Mouse (Mus musculus) spleen, postnatal 4 days (tissue): ENCODE data around the gene Zfp541.
A peak's percentile ranks its signal among the peaks of the same experiment; 100 is the strongest.

ENCODE experiments used
- DNase-seq, 2 experiments: peaks; one replicate each; pipeline ENCODE4 v3.0.0; 2022; ENCODE audit warnings: low spot score in 2 of 2

The Zfp541 gene

DNA sequence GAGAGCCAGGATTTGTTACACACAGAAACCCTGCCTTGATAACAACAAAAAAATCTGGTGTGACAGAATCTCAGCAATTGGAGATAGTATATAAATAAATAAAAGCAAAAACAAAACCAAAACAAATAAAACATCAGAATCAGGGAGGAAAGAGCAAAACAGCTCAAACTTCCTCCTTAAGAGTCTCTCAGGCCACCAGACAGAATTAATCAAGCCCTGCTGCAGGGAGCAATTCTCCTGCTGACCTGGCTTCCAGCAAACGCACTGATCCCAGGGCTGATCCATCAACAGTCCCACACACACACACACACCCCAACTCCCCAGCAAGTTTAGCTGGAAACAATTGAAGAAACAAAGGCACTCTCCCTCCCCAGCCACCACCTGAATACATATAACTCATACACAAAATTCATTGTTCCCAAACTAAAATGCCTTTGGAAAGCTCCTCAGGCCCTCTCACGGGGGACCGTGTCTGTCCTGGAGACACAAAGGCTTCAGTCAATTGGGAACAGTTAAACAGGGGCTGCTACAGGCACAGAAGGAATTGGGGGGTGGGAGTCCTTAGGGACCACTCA lies 17.7 kb upstream of the Zfp541 start:
- DNase-seq: no peak

GRCm38 (mm10) chr7:16044531-16044930 lies 17.1 kb upstream of the Zfp541 start:
- DNase-seq: no peak

DNA sequence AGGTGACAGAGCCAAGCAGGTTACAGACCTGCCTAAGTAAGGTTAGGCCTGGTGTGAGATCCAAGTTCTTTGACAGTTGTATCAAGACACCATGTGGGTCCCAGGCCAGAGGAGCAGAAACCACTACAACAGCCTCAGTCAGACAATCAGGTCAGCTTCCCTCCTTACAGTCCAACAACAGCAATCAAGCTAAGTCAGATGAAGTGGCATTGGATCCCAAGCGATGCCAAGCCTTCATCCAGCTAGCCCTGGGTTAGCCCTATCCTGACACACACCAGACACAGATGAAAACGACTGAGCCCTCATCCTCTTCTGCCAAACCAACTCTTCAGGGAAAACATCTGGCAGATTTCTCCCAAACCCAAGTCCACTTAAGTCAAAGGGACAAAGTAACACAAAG lies 16.1 kb upstream of the Zfp541 start:
- peak in 1 of 2 experiments; percentile 62 for DNase-seq

- DNase-seq: peak; percentile 78 to 84
Measured at GRCm38 (mm10) chr7:16046101-16046480, 15.5 kb upstream of the Zfp541 start.

DNA sequence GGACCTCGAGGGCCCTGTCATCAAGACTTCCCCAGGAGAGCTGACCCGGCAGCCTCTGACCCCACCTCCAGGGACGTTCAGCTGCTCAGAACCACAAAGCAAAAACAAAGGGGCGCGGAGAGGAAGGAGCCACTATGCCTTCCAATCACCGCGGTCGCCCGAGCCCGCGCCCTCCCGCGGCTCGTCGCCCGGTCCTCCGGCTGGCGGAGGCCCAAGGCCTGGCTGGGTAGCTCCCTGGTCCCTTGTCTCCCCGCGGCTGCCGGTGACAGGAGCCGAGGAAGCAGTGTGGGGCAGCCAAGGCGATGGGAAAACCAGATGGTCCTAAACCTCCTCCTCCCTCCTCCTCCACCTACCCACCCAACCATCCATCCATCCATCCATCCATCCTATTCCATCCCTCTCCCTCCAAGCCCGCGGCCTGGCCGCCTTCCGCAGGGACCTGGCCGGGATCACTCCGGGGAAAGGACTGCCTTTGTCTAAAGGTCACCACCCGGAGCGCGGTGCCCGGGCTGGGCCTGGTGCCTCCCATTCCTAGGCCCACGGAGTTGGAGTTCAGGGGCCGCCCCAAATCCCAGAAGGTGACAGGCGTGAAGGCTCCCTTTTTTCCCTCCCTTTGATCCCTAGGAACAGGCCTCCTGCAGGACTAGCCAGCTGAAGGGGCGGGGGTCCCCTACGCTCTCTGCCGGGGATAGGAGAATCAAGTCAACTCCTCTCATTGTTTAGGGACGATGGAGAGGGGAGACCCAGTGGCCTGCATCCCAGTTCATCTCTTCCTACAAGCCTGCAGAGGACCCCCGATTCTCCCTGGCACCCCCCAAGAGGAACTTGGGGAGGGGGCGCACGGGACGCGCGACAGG lies 14.9 kb upstream of the Zfp541 start:
- DNase-seq: peak; percentile 77 to 88

GRCm38 (mm10) chr7:16047338-16048146 lies 14.1 kb upstream of the Zfp541 start, which contains the start of gene Bicra:
Gene Bicra (minus strand): TSS chr7:16047921.
- DNase-seq: peak; percentile 90 to 95

- peak; percentile 98 for DNase-seq
Measured at GRCm38 (mm10) chr7:16048164-16048564, 13.4 kb upstream of the Zfp541 start.

GRCm38 (mm10) chr7:16048675-16049575 lies 12.7 kb upstream of the Zfp541 start:
- peak; percentile 44 to 73 for DNase-seq

GRCm38 (mm10) chr7:16049576-16049915 lies 12.1 kb upstream of the Zfp541 start:
- peak in 1 of 2 experiments; percentile 63 for DNase-seq

DNA sequence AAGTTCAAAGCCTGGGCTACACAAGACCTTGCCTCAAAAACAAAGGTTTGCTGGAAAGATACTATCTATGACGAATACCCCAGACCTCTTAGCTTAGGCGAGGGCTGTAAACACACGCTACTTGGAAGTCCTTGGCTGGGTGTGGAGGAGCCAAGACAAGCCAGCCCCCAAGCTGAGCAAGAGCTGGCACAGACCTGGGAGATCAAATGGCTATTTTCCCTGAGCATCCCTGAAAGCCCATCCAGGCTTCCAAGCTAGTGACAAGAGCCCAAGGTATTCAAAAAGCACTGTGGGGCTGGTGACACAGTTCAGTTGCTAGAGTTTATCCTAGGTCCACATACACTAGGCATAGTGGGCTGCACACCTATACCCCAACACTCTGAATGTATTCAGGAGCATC lies 11.0 kb upstream of the Zfp541 start:
- DNase-seq: peak in 1 of 2 experiments; percentile 58

GRCm38 (mm10) chr7:16051883-16052595 lies 9.6 kb upstream of the Zfp541 start:
- peak; percentile 86 to 92 for DNase-seq

DNA sequence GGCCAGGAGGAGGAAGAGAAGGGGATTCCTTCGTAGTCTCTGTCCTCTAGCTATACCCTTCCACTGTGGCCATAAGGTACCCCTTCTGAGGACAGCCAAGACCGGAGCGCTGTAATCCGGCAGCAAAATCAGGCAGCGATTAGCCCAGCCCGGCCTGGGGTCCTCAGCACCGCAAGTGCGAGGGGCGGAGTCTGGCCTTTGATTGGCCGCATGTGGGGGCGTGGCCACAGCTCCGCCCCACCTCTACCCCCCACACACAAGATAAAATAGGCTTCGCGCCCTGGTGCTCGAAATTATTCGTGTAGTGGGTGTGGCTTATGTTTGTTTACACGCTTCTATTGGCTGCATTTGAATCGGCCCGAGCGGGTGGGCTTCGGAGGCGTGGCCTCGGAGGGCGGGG lies 8.9 kb upstream of the Zfp541 start:
- DNase-seq: peak; percentile 97

DNA sequence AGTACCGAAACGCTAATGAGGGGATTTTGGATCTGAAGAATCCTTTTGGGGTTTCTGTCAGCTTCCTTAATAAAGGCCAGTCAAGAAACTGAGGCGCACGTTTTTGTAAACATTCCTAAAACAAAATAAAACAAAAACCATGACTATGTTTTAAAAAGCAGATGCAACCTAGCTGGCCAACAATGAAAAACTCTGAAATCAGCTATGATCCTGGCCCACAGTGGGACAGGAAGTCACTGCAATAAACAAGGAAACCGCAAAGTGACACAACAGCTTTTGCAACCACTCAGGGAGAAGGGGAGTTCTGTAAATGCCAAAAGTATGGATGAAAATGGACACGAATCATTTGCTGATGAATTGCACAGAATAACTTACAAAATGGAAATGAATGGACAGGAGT lies 8.5 kb upstream of the Zfp541 start:
- DNase-seq: peak in 1 of 2 experiments; percentile 58

DNA sequence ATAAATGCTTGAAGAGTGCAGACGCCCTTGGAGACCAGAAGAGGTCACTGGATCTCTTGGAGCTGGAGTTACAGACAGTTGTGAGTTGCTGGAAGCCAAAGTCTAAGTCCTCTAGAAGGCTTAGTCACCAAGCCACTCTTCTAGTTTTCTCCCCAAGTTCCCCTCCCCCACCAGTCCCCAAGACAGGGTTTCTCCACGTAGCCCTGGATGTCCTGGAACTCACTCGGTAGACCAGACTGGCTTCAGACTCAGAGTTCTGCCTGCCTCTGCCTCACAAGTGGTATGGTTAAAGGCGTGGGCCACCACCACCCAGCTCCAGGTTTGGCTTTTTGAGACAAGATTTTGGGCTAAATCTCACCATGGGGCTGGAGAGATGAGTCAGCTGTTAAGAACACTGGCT lies 6.6 kb upstream of the Zfp541 start:
- DNase-seq: peak in 1 of 2 experiments; percentile 68

- DNase-seq: peak in 1 of 2 experiments; percentile 20
Measured at GRCm38 (mm10) chr7:16055665-16056064, 5.9 kb upstream of the Zfp541 start.

DNA sequence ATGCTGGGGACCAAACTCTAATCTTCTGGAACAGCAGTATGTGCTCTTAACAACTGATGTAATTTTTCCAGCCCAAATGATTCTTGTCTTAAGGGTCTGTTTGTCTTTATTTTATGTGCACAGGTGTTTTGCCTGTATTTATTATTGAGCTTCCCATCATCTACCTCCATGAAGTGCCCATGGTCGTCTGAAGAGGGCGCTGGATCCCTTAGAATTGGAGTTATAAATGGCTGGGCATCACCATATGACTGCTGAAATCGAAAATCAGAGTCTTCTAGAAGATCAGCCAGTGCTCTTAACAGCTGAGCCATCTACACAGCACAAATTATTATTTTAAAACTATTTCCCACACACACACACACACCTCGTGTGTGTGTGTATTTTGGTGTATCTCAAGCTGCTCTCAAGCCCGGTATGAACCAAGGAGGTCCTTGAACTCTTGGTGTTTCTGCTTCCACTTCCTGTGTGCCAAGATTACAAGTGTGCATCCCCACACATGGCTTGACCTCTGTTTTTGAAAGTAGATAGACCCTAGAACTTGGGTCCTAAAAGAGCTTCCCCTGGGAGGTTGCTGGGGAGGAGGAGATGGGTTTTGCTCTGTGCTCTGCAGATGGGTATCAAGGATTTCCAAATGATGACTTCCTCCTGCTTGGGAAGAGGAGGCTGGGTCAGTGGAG lies 5.0 kb upstream of the Zfp541 start:
- peak in 1 of 2 experiments; percentile 64 for DNase-seq

GRCm38 (mm10) chr7:16057136-16057534 lies 4.5 kb upstream of the Zfp541 start:
- peak in 1 of 2 experiments; percentile 61 for DNase-seq

DNA sequence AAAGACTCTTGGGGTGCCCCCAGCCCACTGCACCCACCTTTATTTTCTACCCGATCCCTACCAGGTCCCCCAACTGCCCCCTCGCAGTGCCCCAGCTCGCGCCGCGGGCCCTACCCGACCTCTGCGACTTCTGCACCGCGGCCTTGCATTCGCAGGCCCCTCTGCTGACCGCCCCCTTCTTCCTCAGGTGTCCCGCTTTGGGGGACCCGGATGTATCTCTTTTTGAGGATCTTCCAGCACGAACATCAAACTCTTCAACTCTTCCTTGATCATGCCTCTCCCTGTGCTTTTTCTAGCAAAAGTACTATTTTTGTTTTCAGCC lies 446 bp downstream of the Zfp541 start:
- DNase-seq: no peak

DNA sequence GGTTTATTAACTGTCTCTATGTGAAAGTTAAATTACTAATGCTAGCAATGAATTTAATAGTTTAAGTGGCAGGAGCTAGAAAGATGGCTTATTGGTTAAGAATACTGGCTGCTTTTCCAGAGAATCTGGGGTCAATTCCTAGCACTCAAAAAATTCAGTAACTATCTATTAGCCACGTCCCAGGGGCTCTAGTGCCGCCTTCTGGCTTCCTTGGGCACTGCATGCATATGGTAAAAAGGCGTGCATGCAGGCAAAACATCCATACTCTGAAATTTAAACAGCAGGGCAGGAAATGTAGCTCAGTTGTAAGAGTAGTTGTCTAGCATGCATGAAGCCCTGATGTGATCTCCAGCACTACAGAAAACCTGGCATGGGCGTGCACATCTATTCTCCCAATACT lies 1.9 kb downstream of the Zfp541 start:
- DNase-seq: peak; percentile 28 to 71

DNA sequence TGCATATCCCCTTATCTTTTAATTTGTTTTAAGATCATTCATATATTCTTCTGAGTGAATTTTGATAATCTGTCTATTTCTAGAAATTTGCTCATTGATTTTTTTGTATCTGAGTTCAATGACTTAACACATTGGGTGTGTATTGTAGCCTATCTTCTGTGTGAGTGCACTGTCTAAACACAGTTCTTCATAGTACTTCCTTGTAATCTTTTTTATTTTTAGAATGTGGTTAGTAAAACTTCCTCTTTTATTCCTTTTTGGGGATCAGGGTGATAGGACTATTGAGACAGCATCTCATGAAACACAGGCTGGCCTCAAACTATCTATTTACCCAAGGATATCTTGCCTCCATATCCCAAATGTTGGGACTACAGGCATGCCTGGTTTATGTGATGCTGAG lies 9.2 kb downstream of the Zfp541 start:
- DNase-seq: no peak
